ENCODE assay signal across 9 mouse cellular contexts in the genomic region with DNA sequence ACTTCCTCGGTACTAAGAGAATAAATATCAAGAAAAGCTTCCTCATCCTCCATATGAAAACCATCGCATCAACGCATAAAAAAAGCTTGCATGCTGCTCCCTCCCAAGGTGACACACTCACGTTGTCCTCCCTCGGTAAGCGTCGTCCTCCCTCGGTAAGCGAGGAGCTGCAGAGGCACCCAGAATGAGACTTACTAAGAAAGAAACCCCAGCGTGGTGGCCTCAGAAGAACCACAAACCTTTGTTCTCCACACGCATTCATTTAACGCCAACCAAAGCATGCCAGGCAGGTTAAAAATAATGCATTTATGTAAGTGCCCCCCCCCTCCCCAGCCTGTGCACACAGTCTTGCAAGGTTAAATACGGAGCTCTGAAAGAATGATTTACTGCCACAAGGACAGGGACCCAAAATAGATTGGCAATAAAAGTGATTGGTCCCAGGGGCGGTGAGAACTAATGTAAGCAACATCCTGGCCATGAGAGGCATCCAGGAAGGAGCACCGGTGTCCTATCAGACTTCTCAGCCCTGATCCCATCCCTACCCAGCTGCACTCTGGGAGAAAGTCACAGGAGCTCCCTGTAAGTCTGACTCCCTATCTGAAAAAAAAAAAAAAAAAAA. TPM values are rescaled to one million over a fixed set of nuclear protein-coding genes. Genes with fewer than 3 reads are reported as not detected.
DNase-seq lines count a peak whose midpoint lies in the region.
"Had no signal": no experiment of that assay in that cellular context is flagged by ENCODE, and none has a peak within 500 bp of the region (broad histone marks: within the 10 kb centered on the region; RNA-seq: fewer than 3 reads in every experiment).

No protein-coding gene starts in this region.

- WGBS in midbrain, embryonic 10.5 days, result 12% methylated on average over 15 of the region's 15 CpGs

- H3K4me1 ChIP-seq in midbrain, embryonic 10.5 days, result peaks cover 61% of the 10 kb centered on the region

- no peak overlapping the region; the same call in 1 of the 2 replicates for H3K27ac ChIP-seq in midbrain, embryonic 10.5 days (replicated peaks)
- H3K27ac ChIP-seq: liver, embryonic 15.5 days had no signal

- intact Hi-C loops in heart, postnatal 10 days (cut with DNase I), result loop anchor here (10.0 kb wide), 1 partner anchor 237 kb away; no protein-coding TSS in a partner anchor

- peak overlapping the region; percentile 23; the same call in 1 of the 2 replicates for H3K4me3 ChIP-seq in midbrain, embryonic 10.5 days
- H3K4me3 ChIP-seq: liver, embryonic 15.5 days had no signal

- no peaks in the 10 kb centered on the region for H3K9me3 ChIP-seq in midbrain, embryonic 10.5 days (replicated peaks)
- H3K9me3 ChIP-seq: liver, embryonic 15.5 days had no signal

- no peaks in the 10 kb centered on the region for H3K36me3 ChIP-seq in midbrain, embryonic 10.5 days
- H3K36me3 ChIP-seq: liver, embryonic 15.5 days had no signal

- DNase-seq in cerebellum, adult 9-11 months, result peak; percentile 47
- DNase-seq in cerebellum, adult 11-12 months, result no peak
- peak; percentile 67 for DNase-seq in adrenal gland, postnatal 14 days
- peak; percentile 32 to 36 for DNase-seq in heart, postnatal 10 days
- DNase-seq in midbrain, embryonic 10.5 days (ENCODE audit: low spot score), result no peak
- no peak for DNase-seq in ovary, postnatal 10 days (ENCODE audit: low spot score)
- no peak for DNase-seq in cerebellum, postnatal 25 days
- no peak for DNase-seq in layer of hippocampus, adult 9-10 months (ENCODE audit: low spot score)

- peaks cover 16% of the 10 kb centered on the region for H3K27me3 ChIP-seq in midbrain, embryonic 10.5 days (ENCODE audit: low read depth, poor library complexity, severe bottlenecking)

RNA-seq across cellular contexts. Expression of gene Trio, which starts 3.9 kb away (rescaled TPM):
- total RNA-seq in adrenal gland, postnatal 14 days (2021), result 59.0 and 63.5 TPM in 2 replicates
- total RNA-seq in heart, postnatal 10 days (2021), result 10 to 100 TPM; 73.8 to 88.9 TPM
- polyA plus RNA-seq in midbrain, embryonic 10.5 days (2016; fragmentation: Nextera tagmentation; extraction: Ambion mirVana), result 19.0 and 24.6 TPM in 2 replicates

Comparison
In these comparisons a context has a peak if more than half of its experiments do, and no peak if none do; other contexts are left out.
1. DNase-seq: peak in cerebellum, adult 9-11 months (single experiment), adrenal gland, postnatal 14 days (single experiment) and heart, postnatal 10 days (2 of 2); none in cerebellum, adult 11-12 months (single experiment), midbrain, embryonic 10.5 days (single experiment), ovary, postnatal 10 days (single experiment), cerebellum, postnatal 25 days (0 of 2) and layer of hippocampus, adult 9-10 months (single experiment).